Mouse (Mus musculus) thymus, postnatal 0 days (tissue): Measurements from ENCODE around the gene Des. TPM values are rescaled to one million over a fixed set of nuclear protein-coding genes. Genes with fewer than 3 reads are reported as not detected.

ENCODE experiments used
- DNase-seq: peaks from one replicate; pipeline ENCODE4 v3.0.0-alpha.2; 2015; ENCODE audit warnings: low spot score
- polyA plus RNA-seq: library from polyadenylated mRNA; unstranded; fragments of >200 nt; fragmentation: Nextera tagmentation; extraction: Ambion mirVana; gene quantifications from 2 replicates; pipeline ENCODE4 v1.2.1, GENCODE M21; 2015

Gene Des
- polyA plus RNA-seq, 1 experiment from 2014 or later = 6.0 TPM

GRCm38 (mm10) chr1:75412196-75412595, 52.1 kb downstream of the Des start:
- no peak for DNase-seq

- DNase-seq = peak; percentile 67
Observed at GRCm38 (mm10) chr1:75413749-75414148, 53.6 kb downstream of the Des start.

Other genes starting within 250 kb of the Des start
- 14.6 and 15.7 TPM in 2 replicates for gene Nhej1, start 235.1 kb upstream of the Des start, polyA plus RNA-seq
- gene Slc23a3, start 226.4 kb upstream of the Des start, polyA plus RNA-seq = 0.20 and 0.41 TPM in 2 replicates
- gene Cnppd1, start 217.6 kb upstream of the Des start, polyA plus RNA-seq = 74.5 and 79.4 TPM in 2 replicates
- 41.8 and 43.7 TPM in 2 replicates for gene Retreg2, start 217.6 kb upstream of the Des start, polyA plus RNA-seq
- gene Zfand2b, start 191.7 kb upstream of the Des start, polyA plus RNA-seq = 47.8 and 48.6 TPM in 2 replicates
- 9.4 and 11.4 TPM in 2 replicates for gene Abcb6, start 179.9 kb upstream of the Des start, polyA plus RNA-seq
- gene Ankzf1, start 168.2 kb upstream of the Des start, polyA plus RNA-seq = 16.0 and 17.7 TPM in 2 replicates
- gene Atg9a, start 168.1 kb upstream of the Des start, polyA plus RNA-seq = 12.7 and 14.3 TPM in 2 replicates
- 10.9 and 11.3 TPM in 2 replicates for gene Glb1l, start 149.5 kb upstream of the Des start, polyA plus RNA-seq
- 114 and 120 TPM in 2 replicates for gene Stk16, start 149.5 kb upstream of the Des start, polyA plus RNA-seq
- 170 and 193 TPM in 2 replicates for gene Tuba4a, start 140.5 kb upstream of the Des start, polyA plus RNA-seq
- 0.78 and 0.96 TPM in 2 replicates for gene A630095N17Rik, start 128.2 kb upstream of the Des start, polyA plus RNA-seq
- gene Dnajb2, start 123.9 kb upstream of the Des start, polyA plus RNA-seq = 14.2 and 14.7 TPM in 2 replicates
- 0.98 and 1.1 TPM in 2 replicates for gene Ptprn, start 95.8 kb upstream of the Des start, polyA plus RNA-seq
- 1.5 and 1.7 TPM in 2 replicates for gene Resp18, start 81.9 kb upstream of the Des start, polyA plus RNA-seq
- 84.3 and 87.0 TPM in 2 replicates for gene Dnpep, start 42.3 kb upstream of the Des start, polyA plus RNA-seq
- gene Speg, start 15.0 kb downstream of the Des start, polyA plus RNA-seq = 1.6 and 1.8 TPM in 2 replicates
- gene Gmppa, start 75.6 kb downstream of the Des start, polyA plus RNA-seq = 51.4 and 58.5 TPM in 2 replicates
- not detected in 2 replicates for gene Asic4, start 90.1 kb downstream of the Des start, polyA plus RNA-seq
- gene Chpf, start 119.0 kb downstream of the Des start, polyA plus RNA-seq = 10.7 and 11.4 TPM in 2 replicates
- gene Tmem198, start 119.2 kb downstream of the Des start, polyA plus RNA-seq = 0.30 and 0.39 TPM in 2 replicates
- gene Obsl1, start 146.1 kb downstream of the Des start, polyA plus RNA-seq = 9.9 and 10.2 TPM in 2 replicates
- 1.7 TPM in 2 replicates for gene Inha, start 146.7 kb downstream of the Des start, polyA plus RNA-seq
- gene Stk11ip, start 161.2 kb downstream of the Des start, polyA plus RNA-seq = 13.1 and 14.4 TPM in 2 replicates
- 1.2 and 1.6 TPM in 2 replicates for gene Slc4a3, start 185.9 kb downstream of the Des start, polyA plus RNA-seq